ENCODE assay signal across 22 mouse cellular contexts in genomic region chr4:141654509-141654908, GRCm38 (mm10). TPM values are rescaled to one million over a fixed set of nuclear protein-coding genes. Genes with fewer than 3 reads are reported as not detected.
A peak's percentile ranks its signal among the peaks of the same experiment; 100 is the strongest.
DNase-seq lines count a peak whose midpoint lies in the region; ATAC-seq and TF ChIP-seq lines count a peak whose summit lies in the region.
"Had no signal": no experiment of that assay in that cellular context is flagged by ENCODE, and none has a peak within 500 bp of the region (broad histone marks: within the 10 kb centered on the region; RNA-seq: fewer than 3 reads in every experiment).

No protein-coding gene starts in this region.

- peaks cover 18% of the 10 kb centered on the region for H3K36me3 ChIP-seq in forebrain, postnatal 0 days (ENCODE audit: insufficient read depth)
- H3K36me3 ChIP-seq in forebrain, embryonic 10.5 days (replicated peaks), result peaks cover 78% of the 10 kb centered on the region
- peaks cover 17% of the 10 kb centered on the region for H3K36me3 ChIP-seq in hindbrain, embryonic 12.5 days
- H3K36me3 ChIP-seq in hindbrain, embryonic 10.5 days, result peaks cover 52% of the 10 kb centered on the region
- H3K36me3 ChIP-seq in neural tube, embryonic 13.5 days, result peaks cover 35% of the 10 kb centered on the region
- H3K36me3 ChIP-seq in intestine, embryonic 15.5 days, result peaks cover 3% of the 10 kb centered on the region; the same call in 1 of the 2 replicates

- H3K27ac ChIP-seq in forebrain, postnatal 0 days (ENCODE audit: low read depth, low read length), result 0 out of 2 replicates have a peak overlapping the region, but pooled peaks have one; percentile 0
- H3K27ac ChIP-seq in forebrain, embryonic 10.5 days, result no peak overlapping the region
- H3K27ac ChIP-seq in hindbrain, embryonic 12.5 days, result 0 out of 2 replicates have a peak overlapping the region, but pooled peaks have one; percentile 31
- no peak overlapping the region for H3K27ac ChIP-seq in hindbrain, embryonic 10.5 days
- peak overlapping the region; percentile 34 for H3K27ac ChIP-seq in neural tube, embryonic 13.5 days (replicated peaks)
- H3K27ac ChIP-seq in intestine, embryonic 15.5 days, result no peak overlapping the region
- H3K27ac ChIP-seq: limb, embryonic 10.5 days; stomach, postnatal 0 days had no signal

- H3K9ac ChIP-seq in forebrain, postnatal 0 days, result no peak overlapping the region
- H3K9ac ChIP-seq in hindbrain, embryonic 12.5 days, result no peak overlapping the region
- no peak overlapping the region for H3K9ac ChIP-seq in neural tube, embryonic 13.5 days
- H3K9ac ChIP-seq in intestine, embryonic 15.5 days, result no peak overlapping the region

- H3K4me3 ChIP-seq in forebrain, postnatal 0 days (ENCODE audit: low read depth, low read length), result no peak overlapping the region
- H3K4me3 ChIP-seq in forebrain, embryonic 10.5 days, result no peak overlapping the region
- no peak overlapping the region for H3K4me3 ChIP-seq in hindbrain, embryonic 12.5 days
- H3K4me3 ChIP-seq in hindbrain, embryonic 10.5 days, result no peak overlapping the region
- no peak overlapping the region for H3K4me3 ChIP-seq in neural tube, embryonic 13.5 days
- H3K4me3 ChIP-seq in intestine, embryonic 15.5 days (replicated peaks), result no peak overlapping the region
- H3K4me3 ChIP-seq: limb, embryonic 10.5 days; myocyte had no signal

- no peak overlapping the region for H3K4me2 ChIP-seq in forebrain, postnatal 0 days (ENCODE audit: low read depth)
- H3K4me2 ChIP-seq in hindbrain, embryonic 12.5 days (replicated peaks), result no peak overlapping the region
- H3K4me2 ChIP-seq in neural tube, embryonic 13.5 days, result no peak overlapping the region
- no peak overlapping the region for H3K4me2 ChIP-seq in intestine, embryonic 15.5 days (replicated peaks)
- H3K4me2 ChIP-seq: liver, embryonic 11.5 days had no signal

- H3K9me3 ChIP-seq in forebrain, postnatal 0 days (ENCODE audit: low read length), result no peaks in the 10 kb centered on the region
- no peaks in the 10 kb centered on the region for H3K9me3 ChIP-seq in forebrain, embryonic 10.5 days
- H3K9me3 ChIP-seq in hindbrain, embryonic 12.5 days (replicated peaks), result no peaks in the 10 kb centered on the region
- H3K9me3 ChIP-seq in hindbrain, embryonic 10.5 days, result no peaks in the 10 kb centered on the region
- H3K9me3 ChIP-seq in neural tube, embryonic 13.5 days, result no peaks in the 10 kb centered on the region
- no peaks in the 10 kb centered on the region for H3K9me3 ChIP-seq in intestine, embryonic 15.5 days
- H3K9me3 ChIP-seq: limb, embryonic 10.5 days had no signal

- WGBS in forebrain, postnatal 0 days, result 93% methylated on average over 6 of the region's 6 CpGs
- WGBS in forebrain, embryonic 10.5 days, result 92% methylated on average over 6 of the region's 6 CpGs
- 95% methylated on average over 6 of the region's 6 CpGs for WGBS in hindbrain, embryonic 12.5 days
- WGBS in hindbrain, embryonic 10.5 days, result 92% methylated on average over 6 of the region's 6 CpGs
- 87% methylated on average over 6 of the region's 6 CpGs for WGBS in neural tube, embryonic 13.5 days
- 90% methylated on average over 6 of the region's 6 CpGs for WGBS in intestine, embryonic 15.5 days

- no peaks in the 10 kb centered on the region for H3K27me3 ChIP-seq in forebrain, postnatal 0 days (ENCODE audit: insufficient read depth, low read length)
- H3K27me3 ChIP-seq in forebrain, embryonic 10.5 days (ENCODE audit: poor library complexity, severe bottlenecking), result no peaks in the 10 kb centered on the region
- H3K27me3 ChIP-seq in hindbrain, embryonic 12.5 days, result no peaks in the 10 kb centered on the region
- H3K27me3 ChIP-seq in hindbrain, embryonic 10.5 days (ENCODE audit: insufficient read depth, poor library complexity, severe bottlenecking), result no peaks in the 10 kb centered on the region
- no peaks in the 10 kb centered on the region for H3K27me3 ChIP-seq in neural tube, embryonic 13.5 days
- no peaks in the 10 kb centered on the region for H3K27me3 ChIP-seq in intestine, embryonic 15.5 days (replicated peaks)
- H3K27me3 ChIP-seq: Patski had no signal

- ATAC-seq in forebrain, postnatal 0 days, result no peak
- ATAC-seq in hindbrain, embryonic 12.5 days (ENCODE audit: low FRiP score), result no peak
- no peak for ATAC-seq in neural tube, embryonic 13.5 days (ENCODE audit: low read depth)
- no peak for ATAC-seq in intestine, embryonic 15.5 days
- ATAC-seq: CD4-positive, CD25-positive, alpha-beta regulatory T cell, adult 4 months; forebrain, embryonic 16.5 days; Patski had no signal

- no peak for TF ChIP-seq CTCF in forebrain, postnatal 0 days (IDR thresholded peaks at IDR 0.05; ENCODE audit: low read depth)

- no peak for DNase-seq in forebrain, postnatal 0 days
- no peak for DNase-seq in forebrain, embryonic 10.5 days (ENCODE audit: extremely low spot score, low spot score)
- DNase-seq in hindbrain, embryonic 10.5 days (ENCODE audit: low spot score), result no peak
- DNase-seq in neural tube, embryonic 10.5 days (ENCODE audit: extremely low spot score, low spot score), result no peak
- DNase-seq in thymus, postnatal 36 days, result no peak
- DNase-seq: adrenal gland, postnatal 10 days; cerebellum, adult 9-11 months; kidney, postnatal 36 days; layer of hippocampus, adult 9-11 months; thymus, postnatal 14 days had no signal

- no peaks in the 10 kb centered on the region for H3K4me1 ChIP-seq in forebrain, postnatal 0 days (ENCODE audit: insufficient read depth)
- peaks cover 3% of the 10 kb centered on the region; the same call in 1 of the 2 replicates for H3K4me1 ChIP-seq in forebrain, embryonic 10.5 days
- peaks cover 14% of the 10 kb centered on the region for H3K4me1 ChIP-seq in hindbrain, embryonic 12.5 days
- 0 out of 2 replicates have a peak, but pooled peaks cover 9% of the 10 kb centered on the region for H3K4me1 ChIP-seq in hindbrain, embryonic 10.5 days (replicated peaks)
- peaks cover 16% of the 10 kb centered on the region for H3K4me1 ChIP-seq in neural tube, embryonic 13.5 days (replicated peaks)
- no peaks in the 10 kb centered on the region for H3K4me1 ChIP-seq in intestine, embryonic 15.5 days (replicated peaks)

RNA-seq across cellular contexts. Expression of gene Plekhm2, which starts 10.2 kb away (rescaled TPM):
- 27.3 and 33.7 TPM in 2 replicates for total RNA-seq in forebrain, postnatal 0 days (2014; rRNA removed)
- 5.0 and 5.6 TPM in 2 replicates for polyA plus RNA-seq in forebrain, postnatal 0 days (2015; fragmentation: Nextera tagmentation; extraction: Ambion mirVana)
- polyA plus RNA-seq in forebrain, embryonic 10.5 days (2016; fragmentation: Nextera tagmentation; extraction: Ambion mirVana), result 4.0 and 4.4 TPM in 2 replicates
- 6.3 and 7.6 TPM in 2 replicates for polyA plus RNA-seq in hindbrain, embryonic 12.5 days (2016; fragmentation: Nextera tagmentation; extraction: Ambion mirVana)
- 5.0 and 5.4 TPM in 2 replicates for polyA plus RNA-seq in hindbrain, embryonic 10.5 days (2016; fragmentation: Nextera tagmentation; extraction: Ambion mirVana)
- 6.6 and 7.6 TPM in 2 replicates for polyA plus RNA-seq in neural tube, embryonic 13.5 days (2015; fragmentation: Nextera tagmentation; extraction: Ambion mirVana)
- polyA plus RNA-seq in intestine, embryonic 15.5 days (2015; fragmentation: Nextera tagmentation; extraction: Ambion mirVana), result 3.9 and 4.5 TPM in 2 replicates

RNA-seq across cellular contexts. Expression of gene Slc25a34, which starts 30.9 kb away (rescaled TPM):
- total RNA-seq in forebrain, postnatal 0 days (2014; rRNA removed), result 4.0 and 4.8 TPM in 2 replicates
- polyA plus RNA-seq in forebrain, postnatal 0 days (2015; fragmentation: Nextera tagmentation; extraction: Ambion mirVana), result 0.72 and 1.1 TPM in 2 replicates
- not detected in 2 replicates for polyA plus RNA-seq in forebrain, embryonic 10.5 days (2016; fragmentation: Nextera tagmentation; extraction: Ambion mirVana)
- not detected in 2 replicates for polyA plus RNA-seq in hindbrain, embryonic 12.5 days (2016; fragmentation: Nextera tagmentation; extraction: Ambion mirVana)
- 0.10 TPM in 1 of 2 replicates, not detected in the other for polyA plus RNA-seq in hindbrain, embryonic 10.5 days (2016; fragmentation: Nextera tagmentation; extraction: Ambion mirVana)
- polyA plus RNA-seq in neural tube, embryonic 13.5 days (2015; fragmentation: Nextera tagmentation; extraction: Ambion mirVana), result 0.11 TPM in 1 of 2 replicates, not detected in the other
- 3.3 and 4.3 TPM in 2 replicates for polyA plus RNA-seq in intestine, embryonic 15.5 days (2015; fragmentation: Nextera tagmentation; extraction: Ambion mirVana)
- total RNA-seq: megakaryocyte-erythroid progenitor cell, adult 5-6 weeks had no signal
- polyA plus RNA-seq: CD4-positive, CD25-positive, alpha-beta regulatory T cell, adult 4 months; kidney, embryonic 14.5 days; liver, embryonic 11.5 days had no signal

RNA-seq across cellular contexts. Expression of gene Rsc1a1, which starts 30.9 kb away (rescaled TPM):
- 3.1 and 4.8 TPM in 2 replicates for total RNA-seq in forebrain, postnatal 0 days (2014; rRNA removed)
- 0.36 and 0.53 TPM in 2 replicates for polyA plus RNA-seq in forebrain, postnatal 0 days (2015; fragmentation: Nextera tagmentation; extraction: Ambion mirVana)
- polyA plus RNA-seq in forebrain, embryonic 10.5 days (2016; fragmentation: Nextera tagmentation; extraction: Ambion mirVana), result 2.5 and 3.8 TPM in 2 replicates
- polyA plus RNA-seq in hindbrain, embryonic 12.5 days (2016; fragmentation: Nextera tagmentation; extraction: Ambion mirVana), result 0.43 TPM in 1 of 2 replicates, not detected in the other
- polyA plus RNA-seq in hindbrain, embryonic 10.5 days (2016; fragmentation: Nextera tagmentation; extraction: Ambion mirVana), result 2.9 TPM in 1 of 2 replicates, not detected in the other
- polyA plus RNA-seq in neural tube, embryonic 13.5 days (2015; fragmentation: Nextera tagmentation; extraction: Ambion mirVana), result not detected in 2 replicates
- not detected in 2 replicates for polyA plus RNA-seq in intestine, embryonic 15.5 days (2015; fragmentation: Nextera tagmentation; extraction: Ambion mirVana)
- polyA plus RNA-seq: CD4-positive, CD25-positive, alpha-beta regulatory T cell, adult 4 months; kidney, embryonic 14.5 days; liver, embryonic 11.5 days; stomach, postnatal 0 days had no signal

RNA-seq across cellular contexts. Expression of gene Tmem82, which starts 36.1 kb away (rescaled TPM):
- 0.33 and 0.54 TPM in 2 replicates for total RNA-seq in forebrain, postnatal 0 days (2014; rRNA removed)
- polyA plus RNA-seq in forebrain, postnatal 0 days (2015; fragmentation: Nextera tagmentation; extraction: Ambion mirVana), result 0.21 and 0.24 TPM in 2 replicates
- 0.86 and 1.0 TPM in 2 replicates for polyA plus RNA-seq in forebrain, embryonic 10.5 days (2016; fragmentation: Nextera tagmentation; extraction: Ambion mirVana)
- polyA plus RNA-seq in hindbrain, embryonic 12.5 days (2016; fragmentation: Nextera tagmentation; extraction: Ambion mirVana), result 0.29 and 0.50 TPM in 2 replicates
- 1.2 and 1.5 TPM in 2 replicates for polyA plus RNA-seq in hindbrain, embryonic 10.5 days (2016; fragmentation: Nextera tagmentation; extraction: Ambion mirVana)
- polyA plus RNA-seq in neural tube, embryonic 13.5 days (2015; fragmentation: Nextera tagmentation; extraction: Ambion mirVana), result 0.31 TPM in 1 of 2 replicates, not detected in the other
- polyA plus RNA-seq in intestine, embryonic 15.5 days (2015; fragmentation: Nextera tagmentation; extraction: Ambion mirVana), result 18.5 and 21.0 TPM in 2 replicates
- polyA plus RNA-seq: CD4-positive, CD25-positive, alpha-beta regulatory T cell, adult 4 months had no signal

RNA-seq across cellular contexts. Expression of gene Fblim1, which starts 48.6 kb away (rescaled TPM):
- 20.8 and 22.3 TPM in 2 replicates for total RNA-seq in forebrain, postnatal 0 days (2014; rRNA removed)
- 24.9 and 26.1 TPM in 2 replicates for polyA plus RNA-seq in forebrain, postnatal 0 days (2015; fragmentation: Nextera tagmentation; extraction: Ambion mirVana)
- polyA plus RNA-seq in forebrain, embryonic 10.5 days (2016; fragmentation: Nextera tagmentation; extraction: Ambion mirVana), result 23.2 and 30.1 TPM in 2 replicates
- polyA plus RNA-seq in hindbrain, embryonic 12.5 days (2016; fragmentation: Nextera tagmentation; extraction: Ambion mirVana), result 49.1 and 57.9 TPM in 2 replicates
- polyA plus RNA-seq in hindbrain, embryonic 10.5 days (2016; fragmentation: Nextera tagmentation; extraction: Ambion mirVana), result 33.7 and 34.4 TPM in 2 replicates
- 32.1 and 36.6 TPM in 2 replicates for polyA plus RNA-seq in neural tube, embryonic 13.5 days (2015; fragmentation: Nextera tagmentation; extraction: Ambion mirVana)
- 63.9 and 68.9 TPM in 2 replicates for polyA plus RNA-seq in intestine, embryonic 15.5 days (2015; fragmentation: Nextera tagmentation; extraction: Ambion mirVana)
- total RNA-seq: megakaryocyte-erythroid progenitor cell, adult 5-6 weeks had no signal

Comparison
In these comparisons a context has a peak if more than half of its experiments do, and no peak if none do; other contexts are left out.
1. H3K27ac ChIP-seq: peak in forebrain, postnatal 0 days (single experiment), hindbrain, embryonic 12.5 days (single experiment) and neural tube, embryonic 13.5 days (single experiment); none in forebrain, embryonic 10.5 days (single experiment), hindbrain, embryonic 10.5 days (single experiment) and intestine, embryonic 15.5 days (single experiment).